Mouse (Mus musculus) small intestine, adult 2 months (tissue): ENCODE measurements around the gene Rasgef1b.

Experiments
- CTCF ChIP-seq: fragments of 200-500 bp; IDR thresholded peaks from 2 replicates; pipeline ENCODE4 v1.5.1; 2012; ENCODE audit warnings: low read depth, mild to moderate bottlenecking, control low read depth, inconsistent platforms, low read length, moderate library complexity, mixed read lengths; ENCODE audit not compliant: insufficient replicate concordance, insufficient read length; ENCODE audit errors: extremely low read depth
- POLR2A ChIP-seq: fragments of 200-500 bp; IDR thresholded peaks from 2 replicates; pipeline ENCODE4 v1.6.1; 2012; ENCODE audit warnings: low read depth, mild to moderate bottlenecking, control low read depth, inconsistent platforms, low read length, moderate library complexity

DNA sequence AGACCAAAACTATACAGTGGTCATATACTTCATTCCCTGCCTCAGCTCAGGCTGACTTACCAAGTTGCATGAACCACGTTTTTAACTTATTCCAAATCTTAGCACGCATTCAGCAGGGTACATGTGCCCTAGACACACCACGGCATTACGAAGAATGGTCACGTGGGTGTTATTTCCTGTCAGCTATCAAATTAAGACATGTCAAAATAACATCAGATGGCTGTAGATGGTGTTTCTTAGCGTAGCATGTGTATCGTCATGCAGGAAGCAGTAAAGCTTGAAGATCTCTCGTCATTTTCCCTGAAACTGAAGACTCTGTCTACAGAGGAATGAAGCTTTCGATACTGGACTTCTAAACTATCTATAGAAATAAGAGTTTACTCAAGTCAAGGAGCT is 251.4 kb downstream of the Rasgef1b start:
- no peak for TF ChIP-seq CTCF
- no peak for TF ChIP-seq POLR2A
